Mouse (Mus musculus) embryonic facial prominence, embryonic 14.5 days (tissue): Measurements from ENCODE around the gene Anapc2. TPM values are rescaled to one million over a fixed set of nuclear protein-coding genes. Genes with fewer than 3 reads are reported as not detected.
A peak's percentile ranks its signal among the peaks of the same experiment; 100 is the strongest.

Experiments
- ATAC-seq: fragments of 200-750 bp; cut with Nextera tagmentation; 2 replicates; pipeline ENCODE4 v1.8.0; 2017; ENCODE audit warnings: low read depth, moderate number of reproducible peaks, moderate TSS enrichment
- DNase-seq: peaks from one replicate; pipeline ENCODE4 v3.0.0-alpha.2; 2015; ENCODE audit warnings: low spot score
- H3K27ac ChIP-seq: fragments of 300-500 bp; sonication (generic); replicated peaks from 2 replicates; pipeline ENCODE4 v1.5.1; 2014; ENCODE audit warnings: low read depth, mild to moderate bottlenecking, low read length, moderate library complexity
- H3K27me3 ChIP-seq: fragments of 300-500 bp; sonication (generic); replicated peaks from 2 replicates; pipeline ENCODE4 v1.6.1; 2014; ENCODE audit warnings: low read length; ENCODE audit not compliant: control insufficient read depth, insufficient read depth
- H3K36me3 ChIP-seq: fragments of 300-500 bp; sonication (generic); 2 replicates; pipeline ENCODE4 v1.6.1; 2014; ENCODE audit warnings: low read length, mixed read lengths; ENCODE audit not compliant: control insufficient read depth, insufficient read depth
- H3K4me1 ChIP-seq: fragments of 300-500 bp; sonication (generic); 2 replicates; pipeline ENCODE4 v1.6.1; 2014; ENCODE audit warnings: antibody characterized with exemption, low read length; ENCODE audit not compliant: control insufficient read depth, insufficient read depth
- H3K4me2 ChIP-seq: fragments of 300-500 bp; sonication (generic); 2 replicates; pipeline ENCODE4 v1.6.1; 2014; ENCODE audit warnings: low read depth, mild to moderate bottlenecking, low read length, moderate library complexity, mixed read lengths
- H3K4me3 ChIP-seq: fragments of 300-500 bp; sonication (generic); 2 replicates; pipeline ENCODE4 v1.5.1; 2014; ENCODE audit warnings: low read depth, mild to moderate bottlenecking, low read length
- H3K9ac ChIP-seq: fragments of 300-500 bp; sonication (generic); 2 replicates; pipeline ENCODE4 v1.6.1; 2014; ENCODE audit warnings: low read depth, mild to moderate bottlenecking, low read length, moderate library complexity, mixed read lengths
- H3K9me3 ChIP-seq: fragments of 300-500 bp; sonication (generic); 2 replicates; pipeline ENCODE4 v1.6.1; 2016; ENCODE audit warnings: low read length; ENCODE audit not compliant: control insufficient read depth
- WGBS: fragments of 180-500 bp; shearing (Covaris S2); extraction: QIAGEN DNeasy Blood & Tissue Kit; methylation state at CpG from one replicate; pipeline ENCODE4 v1.1.7; 2014; 5-methylcytosine and 5-hydroxymethylcytosine counted together
- polyA plus RNA-seq: library from polyadenylated mRNA; unstranded; fragments of >200 nt; fragmentation: Nextera tagmentation; extraction: Ambion mirVana; gene quantifications from 2 replicates; pipeline ENCODE4 v1.2.1, GENCODE M21; 2014

Anapc2 gene
- polyA plus RNA-seq, 1 experiment from 2014 or later: 104 TPM

- H3K4me1 ChIP-seq: peaks cover 14% of the 10 kb centered on the region
- DNase-seq (peak; percentile 92), ATAC-seq (peak; percentile 15; the same call in 1 of the 2 replicates)
- H3K27me3 ChIP-seq: no peaks in the 10 kb centered on the region
- peak overlapping the region; percentile 49; the same call in 1 of the 2 replicates for H3K9ac ChIP-seq
- H3K9me3 ChIP-seq: no peaks in the 10 kb centered on the region
- H3K4me2 ChIP-seq: peak overlapping the region; percentile 39
- WGBS: 0% methylated on average over 7 of the region's 7 CpGs
- no peaks in the 10 kb centered on the region for H3K36me3 ChIP-seq
- H3K27ac ChIP-seq: peak overlapping the region; percentile 70; the same call in 1 of the 2 replicates
- 0 out of 2 replicates have a peak overlapping the region, but pooled peaks have one; percentile 10 for H3K4me3 ChIP-seq
Observed at GRCm38 (mm10) chr2:25228431-25228889, 43.8 kb upstream of the Anapc2 start.

GRCm38 (mm10) chr2:25228995-25229530, 43.2 kb upstream of the Anapc2 start:
- ATAC-seq: no peak
- Histone ChIP-seq H3K9me3 (no peaks in the 10 kb centered on the region), H3K27me3 (no peaks in the 10 kb centered on the region), H3K4me3 (no peak overlapping the region), H3K4me1 (peaks cover 10% of the 10 kb centered on the region), H3K4me2 (peak overlapping the region; percentile 39; the same call in 1 of the 2 replicates), H3K36me3 (no peaks in the 10 kb centered on the region), H3K9ac (peak overlapping the region; percentile 49; the same call in 1 of the 2 replicates), H3K27ac (no peak overlapping the region)
- 60% methylated on average over 6 of the region's 6 CpGs for WGBS
- no peak for DNase-seq

- no peaks in the 10 kb centered on the region for H3K36me3 ChIP-seq
- DNase-seq (no peak), ATAC-seq (no peak)
- 75% methylated on average over 5 of the region's 5 CpGs for WGBS
- peaks cover 10% of the 10 kb centered on the region for H3K4me1 ChIP-seq
- no peak overlapping the region for H3K9ac ChIP-seq
- no peaks in the 10 kb centered on the region for H3K27me3 ChIP-seq
- no peak overlapping the region for H3K27ac ChIP-seq
- H3K4me2 ChIP-seq: no peak overlapping the region
- no peak overlapping the region for H3K4me3 ChIP-seq
- no peaks in the 10 kb centered on the region for H3K9me3 ChIP-seq
Observed at GRCm38 (mm10) chr2:25229582-25229981, 42.7 kb upstream of the Anapc2 start.

GRCm38 (mm10) chr2:25230581-25230980, 41.7 kb upstream of the Anapc2 start:
- H3K36me3 ChIP-seq: no peaks in the 10 kb centered on the region
- no peak overlapping the region for H3K4me2 ChIP-seq
- no peak for DNase-seq
- 86% methylated on average over 7 of the region's 7 CpGs for WGBS
- ATAC-seq: no peak
- no peak overlapping the region for H3K27ac ChIP-seq
- H3K4me1 ChIP-seq: peaks cover 7% of the 10 kb centered on the region
- H3K27me3 ChIP-seq: no peaks in the 10 kb centered on the region
- H3K9ac ChIP-seq: no peak overlapping the region
- H3K9me3 ChIP-seq: no peaks in the 10 kb centered on the region
- H3K4me3 ChIP-seq: no peak overlapping the region

- no peak overlapping the region for H3K27ac ChIP-seq
- no peak overlapping the region for H3K9ac ChIP-seq
- H3K9me3 ChIP-seq: no peaks in the 10 kb centered on the region
- no peak overlapping the region for H3K4me3 ChIP-seq
- peaks cover 6% of the 10 kb centered on the region for H3K4me1 ChIP-seq
- DNase-seq: no peak
- H3K36me3 ChIP-seq: no peaks in the 10 kb centered on the region
- no peak for ATAC-seq
- no peaks in the 10 kb centered on the region for H3K27me3 ChIP-seq
- no peak overlapping the region for H3K4me2 ChIP-seq
- 57% methylated on average over 12 of the region's 12 CpGs for WGBS
Observed at GRCm38 (mm10) chr2:25231038-25231437, 41.2 kb upstream of the Anapc2 start.

- Histone ChIP-seq H3K4me3 (no peak overlapping the region), H3K9ac (no peak overlapping the region), H3K27me3 (no peaks in the 10 kb centered on the region), H3K9me3 (no peaks in the 10 kb centered on the region), H3K4me1 (peaks cover 3% of the 10 kb centered on the region; the same call in 1 of the 2 replicates), H3K36me3 (no peaks in the 10 kb centered on the region), H3K4me2 (no peak overlapping the region), H3K27ac (no peak overlapping the region)
- no peak for ATAC-seq
- DNase-seq: no peak
- WGBS: 74% methylated on average over 4 of the region's 4 CpGs
Observed at GRCm38 (mm10) chr2:25233421-25233820, 38.9 kb upstream of the Anapc2 start.

GRCm38 (mm10) chr2:25234050-25234449, 38.2 kb upstream of the Anapc2 start, which contains the start of gene Slc34a3:
Slc34a3 (minus strand) TSS chr2:25234364.
- Histone ChIP-seq H3K27ac (no peak within 1 kb of the TSS), H3K9ac (no peak within 1 kb of the TSS), H3K4me1 (no peaks in the 10 kb centered on the region), H3K9me3 (no peaks in the 10 kb centered on the region), H3K4me2 (no peak within 1 kb of the TSS), H3K27me3 (no peaks in the 10 kb centered on the region), H3K36me3 (no peaks in the 10 kb centered on the region), H3K4me3 (no peak within 1 kb of the TSS)
- DNase-seq: no peak
- ATAC-seq: no peak
- WGBS: 87% methylated on average over 3 of the region's 3 CpGs

- Histone ChIP-seq H3K36me3 (no peaks in the 10 kb centered on the region), H3K9me3 (no peaks in the 10 kb centered on the region), H3K4me1 (no peaks in the 10 kb centered on the region), H3K27me3 (no peaks in the 10 kb centered on the region), H3K27ac (no peak overlapping the region), H3K4me2 (no peak overlapping the region), H3K9ac (no peak overlapping the region), H3K4me3 (no peak overlapping the region)
- ATAC-seq: no peak
- DNase-seq: no peak
- 67% methylated on average over 5 of the region's 5 CpGs for WGBS
Observed at GRCm38 (mm10) chr2:25234551-25235220, 37.6 kb upstream of the Anapc2 start.
